ENCODE assay signal across 9 mouse cellular contexts in genomic region chr17:32163910-32164650, GRCm38 (mm10). TPM values are rescaled to one million over a fixed set of nuclear protein-coding genes. Genes with fewer than 3 reads are reported as not detected.
DNase-seq lines count a peak whose midpoint lies in the region; ATAC-seq and TF ChIP-seq lines count a peak whose summit lies in the region.
"Had no signal": no experiment of that assay in that cellular context is flagged by ENCODE, and none has a peak within 500 bp of the region (broad histone marks: within the 10 kb centered on the region; RNA-seq: fewer than 3 reads in every experiment).

No protein-coding gene starts in this region.

- H3K9me3 ChIP-seq in heart, embryonic 10.5 days: no peaks in the 10 kb centered on the region
- H3K9me3 ChIP-seq in hindbrain, postnatal 0 days (ENCODE audit: low read length): no peaks in the 10 kb centered on the region

- no peak for TF ChIP-seq CTCF in hindbrain, postnatal 0 days (IDR thresholded peaks at IDR 0.05; ENCODE audit: low read depth)

- peaks cover 34% of the 10 kb centered on the region for H3K4me1 ChIP-seq in heart, embryonic 10.5 days
- H3K4me1 ChIP-seq in brown adipose tissue, adult 24 weeks (ENCODE audit: control insufficient read depth, insufficient read depth, insufficient read length, low read length): no peaks in the 10 kb centered on the region
- no peaks in the 10 kb centered on the region for H3K4me1 ChIP-seq in hindbrain, postnatal 0 days (ENCODE audit: insufficient read depth, low read length)

- peaks cover 23% of the 10 kb centered on the region; the same call in 1 of the 2 replicates for H3K27me3 ChIP-seq in heart, embryonic 10.5 days (ENCODE audit: insufficient read depth, poor library complexity, severe bottlenecking)
- no peaks in the 10 kb centered on the region for H3K27me3 ChIP-seq in hindbrain, postnatal 0 days (ENCODE audit: insufficient read depth, low read length)

- H3K36me3 ChIP-seq in heart, embryonic 10.5 days: no peaks in the 10 kb centered on the region
- H3K36me3 ChIP-seq in hindbrain, postnatal 0 days (ENCODE audit: insufficient read depth, low read length): no peaks in the 10 kb centered on the region

- WGBS in heart, embryonic 10.5 days: 66% methylated on average over 6 of the region's 6 CpGs
- WGBS in hindbrain, postnatal 0 days: 43% methylated on average over 6 of the region's 6 CpGs

- H3K4me2 ChIP-seq in hindbrain, postnatal 0 days (ENCODE audit: low read depth, low read length): no peak overlapping the region

- no peak for ATAC-seq in hindbrain, postnatal 0 days
- ATAC-seq in megakaryocyte-erythroid progenitor cell, adult 5-6 weeks (replicated peaks; ENCODE audit: low FRiP score, low TSS enrichment, poor library complexity, severe bottlenecking): no peak

- peak; percentile 30 to 31 for DNase-seq in heart, adult 18-20 months
- DNase-seq in heart, embryonic 10.5 days (ENCODE audit: low spot score): no peak
- DNase-seq in hindbrain, postnatal 0 days (ENCODE audit: low spot score): peak; percentile 58
- DNase-seq in monocyte, adult 2 months (ENCODE audit: low read depth in 1 of 2, low spot score in 2 of 2): peak; percentile 29 to 57
- DNase-seq in urinary bladder, adult 18-20 months (ENCODE audit: low spot score in 2 of 2): no peak
- no peak for DNase-seq in cerebellum, adult 11-12 months

- H3K4me3 ChIP-seq in heart, embryonic 10.5 days: no peak overlapping the region
- H3K4me3 ChIP-seq in brown adipose tissue, adult 24 weeks (ENCODE audit: insufficient read depth, low read depth, low read length): peak overlapping the region; percentile 21; the same call in 1 of the 2 replicates
- H3K4me3 ChIP-seq in hindbrain, postnatal 0 days (ENCODE audit: low read length): no peak overlapping the region
- H3K4me3 ChIP-seq: erythroblast, embryonic 14.5 days had no signal

- no peak overlapping the region for H3K27ac ChIP-seq in heart, embryonic 10.5 days
- H3K27ac ChIP-seq in brown adipose tissue, adult 24 weeks (replicated peaks; ENCODE audit: low read depth, low read length): peak overlapping the region; percentile 31
- H3K27ac ChIP-seq in hindbrain, postnatal 0 days: peak overlapping the region; percentile 49

- H3K9ac ChIP-seq in hindbrain, postnatal 0 days (replicated peaks; ENCODE audit: low read length): no peak overlapping the region

RNA-seq across cellular contexts. Expression of gene Notch3, which starts 2.6 kb away (rescaled TPM):
- total RNA-seq in heart, adult 18-20 months (2021): 10 to 100 TPM; 20.5 to 24.5 TPM
- 5.7 and 13.7 TPM in 2 replicates for polyA plus RNA-seq in heart, embryonic 10.5 days (2016; fragmentation: Nextera tagmentation; extraction: Ambion mirVana)
- polyA plus RNA-seq in brown adipose tissue, adult 24 weeks (2012; ENCODE audit: insufficient read depth, insufficient read length, missing spikeins): 4.3 and 7.4 TPM in 2 replicates
- 56.3 and 68.1 TPM in 2 replicates for total RNA-seq in hindbrain, postnatal 0 days (2014; rRNA removed)
- polyA plus RNA-seq in hindbrain, postnatal 0 days (2015; fragmentation: Nextera tagmentation; extraction: Ambion mirVana): 5.8 and 6.5 TPM in 2 replicates
- not detected in 2 replicates for total RNA-seq in megakaryocyte-erythroid progenitor cell, adult 5-6 weeks (2014; fragmentation: Nextera tagmentation)
- total RNA-seq in megakaryocyte-erythroid progenitor cell, adult 5-6 weeks (2017): 0.04 TPM in 1 of 2 replicates, not detected in the other
- polyA plus RNA-seq: erythroblast, embryonic 14.5 days had no signal

RNA-seq across cellular contexts. Expression of gene Ephx3, which starts 25.3 kb away (rescaled TPM):
- under 1 TPM; 0.69 to 0.74 TPM for total RNA-seq in heart, adult 18-20 months (2021)
- not detected in 2 replicates for polyA plus RNA-seq in heart, embryonic 10.5 days (2016; fragmentation: Nextera tagmentation; extraction: Ambion mirVana)
- polyA plus RNA-seq in brown adipose tissue, adult 24 weeks (2012; ENCODE audit: insufficient read depth, insufficient read length, missing spikeins): not detected in 2 replicates
- total RNA-seq in hindbrain, postnatal 0 days (2014; rRNA removed): 0.31 and 0.61 TPM in 2 replicates
- 0.48 TPM in 2 replicates for polyA plus RNA-seq in hindbrain, postnatal 0 days (2015; fragmentation: Nextera tagmentation; extraction: Ambion mirVana)
- total RNA-seq in megakaryocyte-erythroid progenitor cell, adult 5-6 weeks (2014; fragmentation: Nextera tagmentation): not detected in 2 replicates
- not detected in 2 replicates for total RNA-seq in megakaryocyte-erythroid progenitor cell, adult 5-6 weeks (2017)
- polyA plus RNA-seq: erythroblast, embryonic 14.5 days had no signal

Comparison
In these comparisons a context has a peak if more than half of its experiments do, and no peak if none do; other contexts are left out.
1. DNase-seq: peak in heart, adult 18-20 months (2 of 2), hindbrain, postnatal 0 days (single experiment) and monocyte, adult 2 months (2 of 2); none in heart, embryonic 10.5 days (single experiment), urinary bladder, adult 18-20 months (0 of 2) and cerebellum, adult 11-12 months (single experiment).
2. RNA of gene Notch3, which starts 2.6 kb away (total RNA-seq): 56.3 to 68.1 TPM in hindbrain, postnatal 0 days and 20.5 to 24.5 TPM in heart, adult 18-20 months; 0.04 TPM in megakaryocyte-erythroid progenitor cell, adult 5-6 weeks; every median in the first group is over 10 times any median in the second.